Mouse (Mus musculus) ES-E14 (cell line): ENCODE measurements around the gene Fam155a.

Source experiments
- CHD2 ChIP-seq: IDR thresholded peaks from 2 replicates; pipeline ENCODE4 v1.6.1; 2014; ENCODE audit warnings: mild to moderate bottlenecking, low read depth, low read length, inconsistent platforms
- MAFK ChIP-seq: IDR thresholded peaks from 2 replicates; pipeline ENCODE4 v1.6.1; 2014; ENCODE audit warnings: mild to moderate bottlenecking, low read depth, low read length, inconsistent platforms; ENCODE audit not compliant: insufficient read depth
- ZC3H11A ChIP-seq: IDR thresholded peaks from 2 replicates; pipeline ENCODE4 v1.6.1; 2012; ENCODE audit warnings: low read depth, mild to moderate bottlenecking, inconsistent platforms, low read length, borderline replicate concordance

DNA sequence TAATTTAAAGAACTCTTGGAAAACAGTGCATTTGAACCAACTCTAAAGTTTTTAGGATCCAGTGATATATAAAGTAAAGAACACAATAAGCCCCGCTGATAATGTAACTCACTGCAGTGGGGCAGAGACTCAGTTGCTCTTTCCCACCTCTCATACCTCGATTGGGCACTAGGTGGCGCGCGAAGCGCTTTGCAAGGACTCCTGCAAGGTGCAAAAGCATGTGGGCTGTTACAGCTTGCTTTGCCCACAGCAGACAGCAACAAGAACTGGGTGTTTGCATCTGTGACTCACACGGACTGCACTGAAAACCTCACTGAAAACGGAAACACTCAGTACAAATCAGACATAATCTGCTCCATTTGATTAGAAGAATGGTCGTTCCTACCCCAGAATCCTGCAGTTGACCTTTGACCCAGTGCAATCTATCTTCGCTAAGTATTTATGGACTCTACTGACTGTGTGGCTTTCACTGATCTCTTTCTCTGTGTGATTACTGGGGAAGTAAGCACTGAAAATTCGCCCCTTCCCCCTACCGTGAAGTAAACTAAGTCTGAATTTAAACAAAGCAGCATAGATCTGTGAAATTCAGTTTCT, 537.5 kb downstream of the Fam155a start:
- TF ChIP-seq CHD2, result no peak
- TF ChIP-seq ZC3H11A, result peak; percentile 37; the same call in 1 of the 2 replicates
- TF ChIP-seq MAFK, result no peak
